11 mouse cellular contexts compared by ENCODE assay signal in genomic region chr10:27322410-27322990, GRCm38 (mm10).
DNase-seq lines count a peak whose midpoint lies in the region; ATAC-seq and TF ChIP-seq lines count a peak whose summit lies in the region.
"Had no signal": no experiment of that assay in that cellular context is flagged by ENCODE, and none has a peak within 500 bp of the region (broad histone marks: within the 10 kb centered on the region; RNA-seq: fewer than 3 reads in every experiment).

No protein-coding gene starts in this region.

- intact Hi-C loops in left cerebral cortex, postnatal 14 days (cut with DNase I): no loop called here

- no peak for TF ChIP-seq POLR2A in brain, embryonic 14.5 days (IDR thresholded peaks at IDR 0.05; ENCODE audit: borderline replicate concordance, extremely low read depth, insufficient read depth, insufficient read length, poor library complexity, severe bottlenecking)

- H3K4me3 ChIP-seq in layer of hippocampus, adult 2 months: no peak overlapping the region
- H3K4me3 ChIP-seq in limb, embryonic 10.5 days: no peak overlapping the region
- no peak overlapping the region for H3K4me3 ChIP-seq in liver, embryonic 12.5 days
- H3K4me3 ChIP-seq: lung, embryonic 15.5 days had no signal

- H3K36me3 ChIP-seq in limb, embryonic 10.5 days: no peaks in the 10 kb centered on the region
- H3K36me3 ChIP-seq in liver, embryonic 12.5 days: no peaks in the 10 kb centered on the region
- H3K36me3 ChIP-seq: lung, embryonic 15.5 days had no signal

- H3K4me1 ChIP-seq in limb, embryonic 10.5 days: no peaks in the 10 kb centered on the region
- no peaks in the 10 kb centered on the region for H3K4me1 ChIP-seq in liver, embryonic 12.5 days
- H3K4me1 ChIP-seq: lung, embryonic 15.5 days had no signal

- H3K27me3 ChIP-seq in limb, embryonic 10.5 days (ENCODE audit: low read depth, poor library complexity, severe bottlenecking): no peaks in the 10 kb centered on the region
- no peaks in the 10 kb centered on the region for H3K27me3 ChIP-seq in liver, embryonic 12.5 days (replicated peaks)
- H3K27me3 ChIP-seq: lung, embryonic 15.5 days had no signal

- H3K4me2 ChIP-seq in liver, embryonic 12.5 days: no peak overlapping the region
- H3K4me2 ChIP-seq: lung, embryonic 15.5 days had no signal

- WGBS in limb, embryonic 10.5 days: 94% methylated on average over 4 of the region's 4 CpGs
- 80% methylated on average over 4 of the region's 4 CpGs for WGBS in liver, embryonic 12.5 days (ENCODE audit: insufficient replicate concordance)

- no peak for DNase-seq in frontal cortex, postnatal 25 days (ENCODE audit: low spot score in 2 of 2)
- DNase-seq in layer of hippocampus, adult 2 months (ENCODE audit: low spot score in 2 of 2): no peak
- no peak for DNase-seq in layer of hippocampus, postnatal 25 days (ENCODE audit: extremely low spot score in 1 of 2, low spot score in 1 of 2)
- peak; percentile 70 for DNase-seq in brain, embryonic 14.5 days (ENCODE audit: low read depth)
- peak; percentile 8 to 28 for DNase-seq in left cerebral cortex, postnatal 14 days (ENCODE audit: low spot score in 2 of 2)
- DNase-seq in limb, embryonic 10.5 days (ENCODE audit: low spot score): no peak
- DNase-seq: kidney, adult 9 months; liver had no signal

- peak; percentile 99 for ATAC-seq in frontal cortex, adult (ENCODE audit: low TSS enrichment)
- no peak for ATAC-seq in liver, embryonic 12.5 days

- no peaks in the 10 kb centered on the region for H3K9me3 ChIP-seq in limb, embryonic 10.5 days (replicated peaks)
- H3K9me3 ChIP-seq in liver, embryonic 12.5 days (replicated peaks): no peaks in the 10 kb centered on the region
- H3K9me3 ChIP-seq: lung, embryonic 15.5 days had no signal

- no peak overlapping the region for H3K9ac ChIP-seq in liver, embryonic 12.5 days
- H3K9ac ChIP-seq: lung, embryonic 15.5 days had no signal

- no peak for TF ChIP-seq CTCF in layer of hippocampus, adult 2 months (conservative IDR thresholded peaks at IDR 0.05)
- TF ChIP-seq CTCF in brain, embryonic 14.5 days (IDR thresholded peaks at IDR 0.05; ENCODE audit: borderline replicate concordance, extremely low read depth, insufficient read depth, insufficient read length): no peak

- peak overlapping the region; percentile 65 for H3K27ac ChIP-seq in layer of hippocampus, adult 2 months
- no peak overlapping the region for H3K27ac ChIP-seq in limb, embryonic 10.5 days
- no peak overlapping the region for H3K27ac ChIP-seq in liver, embryonic 12.5 days
- H3K27ac ChIP-seq: lung, embryonic 15.5 days had no signal

Comparison
In these comparisons a context has a peak if more than half of its experiments do, and no peak if none do; other contexts are left out.
1. DNase-seq: peak in brain, embryonic 14.5 days (single experiment) and left cerebral cortex, postnatal 14 days (2 of 2); none in frontal cortex, postnatal 25 days (0 of 2), layer of hippocampus, adult 2 months (0 of 2), layer of hippocampus, postnatal 25 days (0 of 2) and limb, embryonic 10.5 days (single experiment).